Mouse (Mus musculus) lung, postnatal 0 days (tissue): ENCODE data around the gene Cuedc2.
A peak's percentile ranks its signal among the peaks of the same experiment; 100 is the strongest.

Experiments
- CTCF ChIP-seq: IDR thresholded peaks from 2 replicates; pipeline ENCODE4 v1.5.1; 2016; ENCODE audit warnings: antibody characterized with exemption, mild to moderate bottlenecking
- EP300 ChIP-seq: IDR thresholded peaks from 2 replicates; pipeline ENCODE4 v1.6.1; 2016; ENCODE audit warnings: antibody characterized with exemption, mild to moderate bottlenecking, control low read depth

GRCm38 (mm10) chr19:46308706-46309435 lies 29.6 kb downstream of the Cuedc2 start:
- TF ChIP-seq CTCF (peak; percentile 99), EP300 (no peak)
